Mouse (Mus musculus) forebrain, embryonic 15.5 days (tissue): ENCODE data around the gene Cryga. TPM values are rescaled to one million over a fixed set of nuclear protein-coding genes. Genes with fewer than 3 reads are reported as not detected.

ENCODE experiments used
- ATAC-seq: fragments of 200-750 bp; cut with Nextera tagmentation; replicated peaks from 2 replicates; pipeline ENCODE4 v1.8.0; 2017; ENCODE audit warnings: mild to moderate bottlenecking, moderate TSS enrichment, moderate library complexity
- H3K27ac ChIP-seq: fragments of 300-500 bp; sonication (generic); replicated peaks from 2 replicates; pipeline ENCODE4 v1.5.1; 2015; ENCODE audit warnings: mild to moderate bottlenecking, inconsistent platforms
- H3K27me3 ChIP-seq: fragments of 300-500 bp; sonication (generic); 2 replicates; pipeline ENCODE4 v1.6.1; 2015; ENCODE audit warnings: inconsistent platforms
- H3K36me3 ChIP-seq: fragments of 300-500 bp; sonication (generic); 2 replicates; pipeline ENCODE4 v1.6.1; 2015; ENCODE audit warnings: mild to moderate bottlenecking, inconsistent platforms
- H3K4me1 ChIP-seq: fragments of 300-500 bp; sonication (generic); 2 replicates; pipeline ENCODE4 v1.6.1; 2015; ENCODE audit warnings: inconsistent platforms
- H3K4me2 ChIP-seq: fragments of 300-500 bp; sonication (generic); replicated peaks from 2 replicates; pipeline ENCODE4 v1.6.1; 2015; ENCODE audit warnings: mild to moderate bottlenecking, inconsistent platforms
- H3K4me3 ChIP-seq: fragments of 300-500 bp; sonication (generic); 2 replicates; pipeline ENCODE4 v1.5.1; 2015; ENCODE audit warnings: mild to moderate bottlenecking, inconsistent platforms
- H3K9ac ChIP-seq: fragments of 300-500 bp; sonication (generic); replicated peaks from 2 replicates; pipeline ENCODE4 v1.6.1; 2015; ENCODE audit warnings: mild to moderate bottlenecking, inconsistent platforms
- H3K9me3 ChIP-seq: fragments of 300-500 bp; sonication (generic); 2 replicates; pipeline ENCODE4 v1.6.1; 2016; ENCODE audit warnings: inconsistent platforms
- WGBS: fragments of 180-500 bp; shearing (Covaris S2); methylation state at CpG from one replicate; pipeline ENCODE4 v1.1.7; 2015; ENCODE audit warnings: mixed read lengths; 5-methylcytosine and 5-hydroxymethylcytosine counted together
- polyA plus RNA-seq: library from polyadenylated mRNA; unstranded; fragments of >200 nt; fragmentation: Nextera tagmentation; extraction: Ambion mirVana; gene quantifications from 2 replicates; pipeline ENCODE4 v1.2.1, GENCODE M21; 2015

Cryga gene
- 0.32 TPM in 1 of 2 replicates, not detected in the other for polyA plus RNA-seq

GRCm38 (mm10) chr1:65103273-65103672, at the start of gene Cryga:
Gene Cryga (minus strand): TSS chr1:65103373.
- Histone ChIP-seq H3K36me3 (no peaks in the 10 kb centered on the region), H3K27ac (no peak within 1 kb of the TSS), H3K4me2 (no peak within 1 kb of the TSS), H3K9ac (no peak within 1 kb of the TSS), H3K9me3 (no peaks in the 10 kb centered on the region), H3K4me1 (no peaks in the 10 kb centered on the region), H3K27me3 (no peaks in the 10 kb centered on the region), H3K4me3 (no peak within 1 kb of the TSS)
- ATAC-seq: no peak
- 90% methylated on average over 11 of the region's 11 CpGs for WGBS

GRCm38 (mm10) chr1:65147971-65148370, 44.8 kb upstream of the Cryga start:
- 77% methylated on average over 3 of the region's 3 CpGs for WGBS
- Histone ChIP-seq H3K9ac (no peak overlapping the region), H3K4me1 (no peaks in the 10 kb centered on the region), H3K27ac (no peak overlapping the region), H3K27me3 (no peaks in the 10 kb centered on the region), H3K4me3 (no peak overlapping the region), H3K36me3 (no peaks in the 10 kb centered on the region), H3K4me2 (no peak overlapping the region), H3K9me3 (no peaks in the 10 kb centered on the region)
- ATAC-seq: no peak

- Histone ChIP-seq H3K4me1 (no peaks in the 10 kb centered on the region), H3K9ac (no peak overlapping the region), H3K27me3 (no peaks in the 10 kb centered on the region), H3K4me3 (no peak overlapping the region), H3K9me3 (no peaks in the 10 kb centered on the region), H3K4me2 (no peak overlapping the region), H3K36me3 (no peaks in the 10 kb centered on the region), H3K27ac (no peak overlapping the region)
- WGBS: 96% methylated on average over 5 of the region's 5 CpGs
- ATAC-seq: no peak
Measured at GRCm38 (mm10) chr1:65147326-65147725, 44.2 kb upstream of the Cryga start.

GRCm38 (mm10) chr1:65146601-65147000, 43.4 kb upstream of the Cryga start:
- Histone ChIP-seq H3K27me3 (no peaks in the 10 kb centered on the region), H3K4me1 (no peaks in the 10 kb centered on the region), H3K9me3 (no peaks in the 10 kb centered on the region), H3K36me3 (no peaks in the 10 kb centered on the region), H3K9ac (no peak overlapping the region), H3K4me3 (no peak overlapping the region), H3K27ac (no peak overlapping the region), H3K4me2 (no peak overlapping the region)
- no peak for ATAC-seq
- 74% methylated on average over 2 of the region's 2 CpGs for WGBS

GRCm38 (mm10) chr1:65144783-65145182, 41.6 kb upstream of the Cryga start:
- Histone ChIP-seq H3K4me3 (no peak overlapping the region), H3K9me3 (no peaks in the 10 kb centered on the region), H3K9ac (no peak overlapping the region), H3K27me3 (no peaks in the 10 kb centered on the region), H3K4me1 (no peaks in the 10 kb centered on the region), H3K36me3 (no peaks in the 10 kb centered on the region), H3K4me2 (no peak overlapping the region), H3K27ac (no peak overlapping the region)
- no peak for ATAC-seq
- 88% methylated on average over 2 of the region's 2 CpGs for WGBS

- Histone ChIP-seq H3K9ac (no peak overlapping the region), H3K4me3 (no peak overlapping the region), H3K4me1 (no peaks in the 10 kb centered on the region), H3K9me3 (no peaks in the 10 kb centered on the region), H3K4me2 (no peak overlapping the region), H3K27me3 (no peaks in the 10 kb centered on the region), H3K27ac (no peak overlapping the region), H3K36me3 (no peaks in the 10 kb centered on the region)
- WGBS: 87% methylated on average over 6 of the region's 6 CpGs
- no peak for ATAC-seq
Measured at GRCm38 (mm10) chr1:65137560-65137959, 34.4 kb upstream of the Cryga start.

GRCm38 (mm10) chr1:65132833-65133232, 29.7 kb upstream of the Cryga start:
- no peak for ATAC-seq
- H3K4me2 ChIP-seq: no peak overlapping the region
- H3K9ac ChIP-seq: no peak overlapping the region
- H3K4me1 ChIP-seq: no peaks in the 10 kb centered on the region
- WGBS: 83% methylated on average over 1 of the region's 1 CpGs
- H3K9me3 ChIP-seq: no peaks in the 10 kb centered on the region
- no peaks in the 10 kb centered on the region for H3K36me3 ChIP-seq
- no peaks in the 10 kb centered on the region for H3K27me3 ChIP-seq
- H3K4me3 ChIP-seq: no peak overlapping the region
- no peak overlapping the region for H3K27ac ChIP-seq

- ATAC-seq: no peak
- H3K4me3 ChIP-seq: no peak overlapping the region
- WGBS: 98% methylated on average over 1 of the region's 1 CpGs
Measured at GRCm38 (mm10) chr1:65131671-65132070, 28.5 kb upstream of the Cryga start.

GRCm38 (mm10) chr1:65130226-65130625, 27.1 kb upstream of the Cryga start:
- H3K9ac ChIP-seq: no peak overlapping the region
- H3K4me1 ChIP-seq: no peaks in the 10 kb centered on the region
- no peak overlapping the region for H3K4me2 ChIP-seq
- no peaks in the 10 kb centered on the region for H3K27me3 ChIP-seq
- 69% methylated on average over 3 of the region's 3 CpGs for WGBS
- H3K36me3 ChIP-seq: no peaks in the 10 kb centered on the region
- no peaks in the 10 kb centered on the region for H3K9me3 ChIP-seq
- no peak overlapping the region for H3K4me3 ChIP-seq
- no peak for ATAC-seq
- H3K27ac ChIP-seq: no peak overlapping the region

More at GRCm38 (mm10) chr1:65131671-65132070, 28.5 kb upstream of the Cryga start:
- Histone ChIP-seq H3K4me1 (no peaks in the 10 kb centered on the region), H3K27me3 (no peaks in the 10 kb centered on the region), H3K9ac (no peak overlapping the region), H3K36me3 (no peaks in the 10 kb centered on the region), H3K27ac (no peak overlapping the region), H3K4me2 (no peak overlapping the region), H3K9me3 (no peaks in the 10 kb centered on the region)

GRCm38 (mm10) chr1:65129634-65130180, 26.5 kb upstream of the Cryga start:
- 70% methylated on average over 3 of the region's 3 CpGs for WGBS
- Histone ChIP-seq H3K9ac (no peak overlapping the region), H3K9me3 (no peaks in the 10 kb centered on the region), H3K4me2 (no peak overlapping the region), H3K27ac (no peak overlapping the region), H3K4me1 (no peaks in the 10 kb centered on the region), H3K4me3 (no peak overlapping the region), H3K27me3 (no peaks in the 10 kb centered on the region), H3K36me3 (no peaks in the 10 kb centered on the region)
- no peak for ATAC-seq

- no peak for ATAC-seq
- WGBS: 18% methylated on average over 9 of the region's 9 CpGs
- no peaks in the 10 kb centered on the region for H3K36me3 ChIP-seq
- no peak within 1 kb of the TSS for H3K27ac ChIP-seq
- H3K27me3 ChIP-seq: no peaks in the 10 kb centered on the region
- H3K4me1 ChIP-seq: no peaks in the 10 kb centered on the region
- H3K9ac ChIP-seq: peak within 1 kb of the TSS; percentile 32; the same call in 1 of the 2 replicates
- H3K4me2 ChIP-seq: peak within 1 kb of the TSS; percentile 39
- H3K4me3 ChIP-seq: peak within 1 kb of the TSS; percentile 31
- H3K9me3 ChIP-seq: no peaks in the 10 kb centered on the region
Measured at GRCm38 (mm10) chr1:65122574-65123372, 19.6 kb upstream of the Cryga start, which contains the start of gene D630023F18Rik. Gene D630023F18Rik (minus strand): TSS chr1:65123214.

GRCm38 (mm10) chr1:65119438-65119837, 16.3 kb upstream of the Cryga start, which contains the start of gene Gm28845:
Gene Gm28845 (minus strand): TSS chr1:65119558.
- no peaks in the 10 kb centered on the region for H3K36me3 ChIP-seq
- no peak for ATAC-seq
- H3K9ac ChIP-seq: no peak within 1 kb of the TSS
- H3K27me3 ChIP-seq: no peaks in the 10 kb centered on the region
- H3K4me3 ChIP-seq: no peak within 1 kb of the TSS
- H3K27ac ChIP-seq: no peak within 1 kb of the TSS
- H3K4me2 ChIP-seq: no peak within 1 kb of the TSS
- H3K9me3 ChIP-seq: no peaks in the 10 kb centered on the region
- 80% methylated on average over 1 of the region's 1 CpGs for WGBS
- no peaks in the 10 kb centered on the region for H3K4me1 ChIP-seq
